Mouse (Mus musculus): ENCODE measurements at regions not wholly inside any gene's neighbourhood (a gene's known extent, or its start where the extent isn't known, plus 50 kb on each side); places are given as distances from the start of the nearest gene placed in this dataset.

- TF ChIP-seq CTCF (IDR thresholded peaks at IDR 0.05; ENCODE audit: extremely low read depth, insufficient read depth, low read length) (no peak), POLR2A (IDR thresholded peaks at IDR 0.05; ENCODE audit: extremely low read depth, insufficient read depth, low read length) (no peak)
Observed at GRCm38 (mm10) chr19:21053597-21054544, 99.9 kb upstream of the Tmc1 start.

Measured in cortical plate, adult 2 months (tissue).